Mouse (Mus musculus) adrenal gland (tissue): Measurements from ENCODE around the gene Rab6b.
"Not testable (repeated sequence)": the region's sequence is repeated elsewhere in the genome, so short reads cannot be mapped to it uniquely, and the experiment has no call there.

Experiments used
- intact Hi-C: fragments of 180-260 bp; cut with DNase I; formaldehyde crosslinking; loops from one replicate; pipeline ENCODE4 v1.15.1; 2025

Rab6b gene

DNA sequence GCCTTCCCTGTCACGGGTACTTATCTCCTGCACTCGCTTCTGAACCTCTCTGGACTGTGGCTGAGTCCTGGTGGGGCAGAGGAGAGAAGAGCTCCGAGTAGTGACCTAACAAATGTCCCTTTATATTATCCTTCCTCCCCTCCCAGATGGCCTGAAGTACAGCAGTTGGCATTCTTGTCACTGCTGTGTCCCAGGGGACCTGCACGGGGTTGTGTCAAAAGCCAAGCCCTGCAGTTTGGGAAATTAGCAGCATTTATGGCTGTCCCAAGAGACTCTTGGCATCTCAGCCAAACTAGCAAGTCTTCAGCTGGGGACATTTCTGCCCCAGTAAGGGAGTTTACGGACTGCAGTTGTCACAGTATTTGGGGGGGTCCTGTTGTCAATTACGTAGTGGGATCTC lies 27.9 kb downstream of the Rab6b start:
- intact Hi-C loops, result no loop called here

DNA sequence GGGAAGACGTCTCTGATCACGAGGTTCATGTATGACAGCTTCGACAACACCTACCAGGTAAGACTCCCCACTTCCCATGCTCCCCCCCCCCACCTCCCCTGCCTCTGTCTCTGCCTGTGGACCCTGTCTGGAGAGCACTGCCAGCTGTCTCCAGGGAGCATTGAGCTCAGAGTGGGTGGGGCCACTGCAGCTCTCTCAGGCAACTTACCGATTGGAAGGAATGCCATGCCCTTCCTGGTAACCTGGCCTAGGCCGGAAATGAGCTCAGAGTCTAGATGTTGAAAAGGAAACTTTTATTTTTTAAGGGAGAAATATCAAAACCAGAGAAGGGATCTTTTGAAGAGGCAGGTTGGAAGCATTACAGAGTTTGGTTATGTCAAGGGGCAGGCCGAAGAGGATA lies 28.8 kb downstream of the Rab6b start:
- intact Hi-C loops, result no loop called here

DNA sequence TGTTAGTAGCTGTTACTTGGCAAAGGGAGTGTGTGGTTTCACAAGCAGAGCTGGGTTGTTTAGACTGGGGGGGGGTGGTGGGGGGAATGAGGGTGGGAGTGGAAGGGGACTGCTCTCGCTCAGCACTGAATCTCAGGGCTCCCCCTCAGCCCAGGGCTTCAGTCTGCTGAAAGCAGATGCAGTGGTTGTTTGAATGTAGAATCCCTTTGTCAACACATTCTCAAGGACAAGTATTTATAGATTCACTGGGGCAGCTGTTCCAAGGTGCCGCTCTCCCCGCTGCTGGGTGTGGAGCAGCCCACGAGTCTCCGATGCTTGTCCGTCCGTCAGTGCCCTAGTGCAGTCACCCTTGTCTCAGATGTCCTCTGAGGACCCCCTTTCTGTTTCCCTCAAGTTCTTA lies 29.7 kb downstream of the Rab6b start:
- intact Hi-C loops, result no loop called here

DNA sequence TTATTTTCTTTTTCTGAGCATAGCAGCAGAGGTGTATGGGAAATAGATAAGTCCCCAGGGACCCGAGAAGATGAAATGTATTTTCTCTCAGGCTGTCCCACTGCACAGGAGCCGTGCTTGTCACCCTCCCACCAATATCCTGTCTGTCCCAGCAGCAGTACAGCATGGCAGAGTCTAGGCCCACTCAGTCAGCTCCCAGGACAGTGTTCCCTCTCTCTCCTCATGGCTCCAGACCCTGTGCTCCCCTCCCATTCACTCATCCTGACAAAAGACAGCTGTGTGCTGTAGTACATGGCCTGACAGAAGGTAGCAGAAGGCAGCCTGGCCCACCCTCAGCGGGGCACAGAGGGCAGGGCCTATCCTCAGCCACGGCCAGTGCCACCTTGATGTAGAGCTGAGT lies 32.3 kb downstream of the Rab6b start:
- intact Hi-C loops, result no loop called here

DNA sequence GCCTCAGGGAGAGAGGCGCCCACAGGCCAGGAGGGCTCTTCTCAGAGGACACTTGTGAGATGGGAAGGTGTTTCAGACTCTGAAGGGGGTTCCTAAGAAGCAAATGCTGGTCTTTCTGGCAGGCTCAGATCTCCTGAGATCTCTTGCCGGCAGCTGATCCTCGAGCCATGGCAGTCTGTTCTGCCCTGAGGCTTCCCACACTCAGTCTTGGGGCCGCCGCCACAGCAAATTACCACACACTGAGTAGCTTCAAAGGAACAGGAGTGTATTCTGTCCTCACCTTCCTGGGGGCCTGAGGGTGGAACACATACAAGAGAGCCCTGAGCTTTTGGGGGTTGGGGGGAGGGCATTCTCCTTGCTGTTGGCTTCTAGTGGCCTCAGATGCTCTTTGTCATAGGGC lies 33.8 kb downstream of the Rab6b start:
- intact Hi-C loops, result no loop called here

DNA sequence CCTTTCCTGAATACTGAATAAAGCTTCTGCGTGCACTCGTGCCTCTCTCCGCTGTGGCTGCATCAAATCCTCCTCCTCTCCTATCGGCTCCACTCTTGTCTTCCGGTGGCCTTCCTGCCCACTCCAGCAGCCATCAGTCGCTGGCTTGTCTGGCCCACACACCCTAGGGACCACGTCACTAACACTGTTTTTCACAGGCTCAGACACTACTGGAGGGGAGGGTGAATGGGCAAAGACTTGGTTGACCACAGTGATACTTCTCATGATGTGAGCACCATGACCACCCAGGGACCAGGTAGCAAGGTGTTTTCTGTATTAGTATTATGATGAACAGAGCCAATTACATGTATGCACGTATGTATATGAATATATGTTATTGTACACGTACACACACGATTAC lies 34.7 kb downstream of the Rab6b start:
- intact Hi-C loops, result no loop called here

DNA sequence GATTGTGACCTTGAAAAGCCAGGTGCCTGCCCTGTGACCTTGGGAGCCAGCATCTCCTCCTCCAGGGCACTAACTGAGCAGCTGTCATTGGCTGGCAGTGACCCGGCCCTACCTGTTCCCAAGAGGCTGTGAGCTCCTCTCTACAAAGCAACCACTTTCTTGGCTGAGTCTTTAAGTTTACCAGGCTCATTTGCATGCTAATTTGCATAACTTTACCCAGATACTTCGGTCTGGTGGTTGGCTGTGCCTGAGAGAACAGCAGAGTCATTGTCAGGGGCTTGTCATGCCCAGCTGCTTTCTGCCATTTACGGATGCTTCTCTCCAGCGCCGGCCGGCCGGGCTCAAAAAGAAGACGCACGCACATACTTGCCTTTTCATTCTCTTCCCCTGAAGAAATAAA lies 35.1 kb downstream of the Rab6b start:
- intact Hi-C loops, result no loop called here

DNA sequence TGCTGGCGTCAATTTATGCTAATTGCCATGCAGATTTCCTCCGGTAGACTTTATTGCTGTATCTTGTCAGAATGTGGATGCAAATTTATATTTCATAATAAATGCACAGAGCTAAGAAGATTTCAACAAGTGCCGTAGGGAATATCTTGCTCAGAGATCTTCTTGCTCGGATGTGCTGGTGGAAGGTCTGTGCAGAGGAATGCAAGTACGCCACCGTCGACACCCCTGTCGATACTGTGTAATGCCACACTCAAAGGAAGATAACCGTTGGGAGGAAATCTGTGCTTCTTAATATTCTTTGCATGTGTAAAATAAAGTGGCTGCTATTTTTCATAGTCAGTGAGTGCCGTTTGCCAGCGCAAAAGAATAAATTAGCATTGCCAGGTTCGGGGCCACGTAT lies 35.5 kb downstream of the Rab6b start:
- intact Hi-C loops, result no loop called here

DNA sequence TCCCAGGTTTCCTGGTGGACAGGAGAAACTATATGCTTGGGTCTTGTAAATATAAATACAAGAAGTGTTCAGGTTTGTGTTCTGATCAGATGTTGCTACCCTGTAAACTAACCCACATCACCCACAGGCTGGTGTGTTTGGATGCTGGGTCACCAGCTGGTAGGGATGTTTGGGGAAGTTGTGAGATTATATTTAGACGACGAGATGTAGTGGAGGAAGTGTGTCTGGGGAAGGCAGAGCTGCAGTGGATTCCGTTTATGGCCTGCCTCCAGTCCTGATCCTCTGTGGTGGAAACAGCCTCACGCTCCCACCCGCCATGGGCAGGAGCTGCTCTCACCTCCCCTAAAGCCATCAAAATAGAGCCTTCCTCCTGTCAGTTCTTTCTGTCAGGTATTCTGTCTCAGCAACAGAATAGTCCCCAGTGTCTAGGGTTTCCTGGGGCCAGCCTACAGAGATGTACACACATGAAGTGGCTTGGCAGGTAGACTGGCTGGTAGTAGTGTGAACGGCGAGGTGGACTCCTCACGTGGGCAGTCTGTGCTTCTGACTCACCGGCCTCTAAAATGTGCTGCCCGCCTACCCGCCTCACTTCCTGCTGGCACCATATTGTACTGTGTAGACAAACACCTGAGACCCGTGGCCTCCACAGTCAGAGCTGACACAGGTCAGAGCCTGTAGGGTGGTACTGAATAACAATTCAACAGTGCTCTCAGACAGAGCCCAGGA lies 37.6 kb downstream of the Rab6b start:
- intact Hi-C loops, result no loop called here

DNA sequence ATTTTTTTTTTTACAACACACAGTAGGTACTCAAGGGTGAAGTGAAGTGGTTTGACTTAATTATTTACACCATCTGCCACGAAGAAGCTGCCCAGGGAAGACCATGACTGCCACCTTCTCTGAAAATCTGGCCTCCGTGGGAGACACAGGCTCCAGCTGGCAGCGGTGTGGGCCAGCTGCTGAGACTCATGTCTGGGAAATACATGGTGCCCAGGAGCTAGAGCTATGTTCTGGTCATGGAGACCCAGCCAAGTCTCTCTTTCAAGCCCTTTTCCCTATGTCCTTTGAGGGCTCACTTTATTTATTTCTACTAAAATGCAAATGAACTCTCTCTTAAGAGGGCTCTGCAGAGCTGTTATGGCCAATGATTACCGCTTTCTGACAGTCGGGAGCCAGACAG lies 41.7 kb downstream of the Rab6b start:
- intact Hi-C loops, result no loop called here

DNA sequence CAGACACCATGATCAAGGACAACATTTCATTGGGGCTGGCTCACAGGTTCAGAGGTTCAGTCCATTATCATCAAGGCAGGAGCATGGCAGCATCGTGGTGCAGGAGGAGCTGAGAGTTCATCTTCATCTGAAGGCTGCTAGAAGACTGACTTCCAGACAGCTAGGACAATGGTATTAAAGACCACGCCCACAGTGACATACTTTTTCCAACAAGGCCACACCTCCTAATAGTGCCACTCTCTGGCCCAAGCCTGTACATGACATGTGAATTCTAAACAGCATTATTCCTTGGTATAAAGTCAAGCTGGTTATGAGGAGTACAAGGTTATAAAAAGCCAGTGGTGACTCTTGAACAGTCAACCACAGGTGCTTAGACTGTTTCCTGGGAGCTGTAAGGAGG lies 43.0 kb downstream of the Rab6b start:
- intact Hi-C loops, result no loop called here

DNA sequence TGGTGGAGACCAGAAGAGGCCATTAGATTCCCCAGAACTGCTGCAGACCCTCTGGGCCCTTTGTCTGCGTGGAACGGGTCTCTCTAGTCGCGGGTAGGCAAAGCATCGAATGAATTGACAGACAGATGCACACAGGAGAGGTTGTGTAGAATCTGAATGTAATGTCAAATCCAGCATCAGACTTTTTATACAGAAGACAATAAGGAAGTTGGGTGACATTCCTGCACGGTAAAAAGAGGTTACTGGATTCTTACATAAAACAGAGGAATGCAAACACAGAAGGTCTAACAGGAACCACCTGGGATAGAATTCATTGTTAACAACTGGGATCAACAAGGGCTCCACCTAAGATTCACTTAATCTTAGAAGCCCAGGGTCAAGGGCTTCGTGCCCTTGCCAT lies 43.6 kb downstream of the Rab6b start:
- intact Hi-C loops, result not testable (repeated sequence)

DNA sequence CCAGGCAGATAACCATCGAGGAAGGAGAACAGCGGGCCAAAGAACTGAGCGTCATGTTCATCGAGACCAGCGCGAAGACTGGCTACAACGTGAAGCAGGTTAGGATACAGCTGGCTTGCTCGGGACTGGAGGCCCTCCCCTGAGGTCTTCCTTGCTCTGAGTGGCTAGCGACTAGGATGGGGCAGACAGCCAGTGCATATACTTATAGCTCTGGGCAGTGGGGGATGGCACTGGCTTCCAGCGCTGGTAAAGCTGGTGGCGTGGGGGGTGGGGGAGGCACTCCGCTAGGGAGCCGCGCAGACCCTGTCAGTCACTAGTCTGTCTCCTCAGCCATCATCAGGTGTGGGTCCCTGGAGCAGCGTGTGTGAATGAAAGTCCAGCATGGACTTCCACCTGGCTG lies 52.2 kb downstream of the Rab6b start:
- intact Hi-C loops, result no loop called here

DNA sequence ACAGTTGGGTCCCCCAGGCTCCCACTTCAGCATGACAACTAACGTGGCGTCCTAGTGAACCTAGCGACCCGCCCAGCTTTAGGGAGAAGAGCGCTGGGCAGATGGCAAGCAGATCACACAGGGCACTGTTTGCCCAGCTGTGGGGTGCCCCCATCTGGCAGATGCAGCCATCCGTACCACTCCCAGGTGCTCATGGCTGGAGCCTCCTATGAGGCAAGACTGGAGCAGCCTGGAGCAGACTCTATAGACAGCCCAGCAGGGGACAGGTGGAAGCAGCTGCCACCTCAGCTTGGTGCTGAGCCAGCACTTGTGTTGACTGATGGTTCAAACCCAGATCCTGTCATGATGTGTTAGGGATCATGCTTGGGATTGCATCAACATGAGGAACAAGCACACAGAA lies 56.5 kb downstream of the Rab6b start:
- intact Hi-C loops, result no loop called here

DNA sequence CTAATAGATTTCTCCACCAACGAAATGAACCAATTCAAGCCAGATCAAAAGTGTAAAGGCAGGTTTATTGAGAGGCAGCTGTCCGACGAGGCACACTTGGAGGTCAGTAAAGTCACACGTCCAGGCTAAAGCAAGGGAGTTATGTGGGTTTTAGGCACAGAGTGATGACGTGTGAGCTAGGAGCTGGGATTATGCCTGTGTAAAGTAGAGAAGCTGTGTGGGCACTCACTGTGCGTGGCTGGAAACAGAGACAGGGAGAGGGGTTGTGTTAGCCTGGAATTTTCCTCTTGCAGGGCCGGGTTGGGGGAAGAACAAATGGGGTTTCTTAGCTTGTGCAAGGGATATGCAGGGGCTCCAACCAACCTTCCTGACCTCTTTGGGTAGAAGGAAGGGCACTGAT lies 57.2 kb downstream of the Rab6b start:
- intact Hi-C loops, result no loop called here

DNA sequence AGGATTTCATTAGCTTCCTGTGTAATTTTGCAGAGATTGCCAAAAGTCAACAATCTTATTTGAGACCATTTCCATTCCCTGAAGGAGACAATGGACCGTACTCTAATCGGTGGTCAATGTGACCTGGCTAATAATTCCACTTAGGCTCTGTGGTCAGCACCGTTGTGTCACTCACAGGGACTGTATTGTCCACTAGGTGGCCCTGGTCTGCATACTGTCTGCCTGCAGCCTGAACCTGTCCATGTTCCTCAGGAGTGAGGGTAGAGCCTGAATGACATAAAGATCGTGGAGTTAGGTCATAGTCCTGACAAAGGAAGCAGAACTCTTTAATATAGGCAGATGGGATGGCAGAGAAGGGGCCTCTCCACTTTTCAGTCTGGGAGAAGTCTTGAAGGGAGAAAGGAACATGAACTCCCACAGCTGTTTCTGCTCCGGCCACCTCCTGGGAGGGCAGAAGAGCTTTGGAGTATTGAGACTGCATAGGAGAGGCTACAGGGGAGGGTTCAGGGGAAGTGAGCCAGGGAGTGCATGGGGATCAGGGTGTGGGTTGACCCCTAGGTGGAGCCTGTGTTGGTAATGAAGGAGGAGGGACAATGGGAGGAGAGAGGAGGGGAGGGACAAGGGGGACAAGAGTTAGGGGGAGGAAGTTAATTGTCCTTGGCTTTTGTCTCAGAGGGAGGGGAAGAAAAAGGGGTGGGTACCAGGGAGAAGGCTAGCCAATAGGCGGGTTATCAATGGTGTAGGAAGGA lies 63.4 kb downstream of the Rab6b start:
- intact Hi-C loops, result no loop called here

DNA sequence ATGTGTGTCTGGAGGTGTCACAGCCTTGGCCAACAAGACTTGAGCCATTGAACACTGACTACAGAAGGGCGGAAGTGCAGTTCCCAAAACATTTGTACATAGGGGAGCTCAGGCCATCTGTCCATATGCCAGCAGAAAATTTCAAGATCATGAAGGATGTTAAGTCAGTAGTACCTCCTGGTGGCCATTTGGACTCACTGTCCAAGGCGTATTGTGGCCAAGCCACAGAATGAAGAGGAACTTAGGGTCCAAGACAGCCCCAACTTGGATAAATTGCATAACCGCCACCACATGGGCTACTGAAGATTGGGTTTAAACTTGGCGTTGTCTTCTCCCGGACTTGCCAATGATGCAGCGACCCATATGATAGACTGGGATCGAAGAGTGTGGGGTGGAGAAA lies 64.1 kb downstream of the Rab6b start:
- intact Hi-C loops, result no loop called here

DNA sequence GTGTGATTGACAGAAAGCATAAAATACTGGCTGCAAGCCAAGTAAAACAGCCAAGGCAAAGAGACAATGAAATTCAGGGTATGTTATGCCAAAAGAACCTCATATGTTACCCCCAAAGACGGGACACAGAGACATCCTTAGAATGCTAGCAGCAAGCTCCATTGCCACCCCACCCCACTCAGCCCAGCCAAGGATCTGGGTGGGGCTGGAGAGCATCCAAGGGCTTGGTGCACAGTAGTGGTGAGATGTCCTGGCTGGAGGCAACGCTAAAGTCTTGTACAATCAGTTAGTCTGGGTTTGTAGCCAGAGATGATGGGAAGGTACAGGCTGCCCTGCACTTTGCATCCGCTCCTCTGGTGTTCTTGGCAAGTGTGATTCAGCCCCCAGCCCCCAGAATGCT lies 68.7 kb downstream of the Rab6b start:
- intact Hi-C loops, result no loop called here

DNA sequence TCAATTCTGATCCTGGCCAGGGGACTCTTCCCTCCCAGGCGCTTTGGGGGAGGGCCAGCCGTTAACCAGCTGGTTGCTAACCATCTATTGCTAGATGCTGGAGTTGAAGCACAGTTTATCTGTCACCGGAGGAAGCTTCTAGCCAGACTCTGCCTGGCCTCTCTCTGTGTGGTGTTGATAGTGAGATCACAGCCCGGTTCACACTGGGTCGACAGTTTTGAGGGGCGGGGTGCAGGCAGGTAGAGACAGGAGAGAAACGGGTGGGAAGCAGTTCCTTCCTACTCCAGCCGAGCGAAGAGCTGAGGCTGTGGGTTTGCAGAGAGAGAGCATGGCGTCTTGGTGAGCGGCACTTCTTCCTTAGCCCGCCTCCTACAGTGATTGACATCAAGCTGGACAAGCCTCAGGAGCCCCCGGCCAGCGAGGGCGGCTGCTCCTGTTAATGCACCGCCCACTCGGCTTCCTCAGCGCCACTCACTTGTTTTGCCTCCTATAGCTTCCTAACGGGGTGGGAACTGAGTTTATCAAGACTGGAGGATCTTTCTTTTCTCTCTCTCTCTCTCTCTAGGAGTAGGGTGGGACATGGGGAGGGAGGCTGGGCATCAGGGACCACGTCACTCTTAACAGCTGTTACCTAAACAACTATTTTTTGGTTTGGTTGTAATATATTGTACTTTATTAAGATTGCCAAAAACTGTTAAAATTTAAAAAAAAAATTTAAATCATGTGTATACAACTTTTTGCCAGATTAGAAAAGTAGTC lies 69.4 kb downstream of the Rab6b start:
- intact Hi-C loops, result no loop called here

DNA sequence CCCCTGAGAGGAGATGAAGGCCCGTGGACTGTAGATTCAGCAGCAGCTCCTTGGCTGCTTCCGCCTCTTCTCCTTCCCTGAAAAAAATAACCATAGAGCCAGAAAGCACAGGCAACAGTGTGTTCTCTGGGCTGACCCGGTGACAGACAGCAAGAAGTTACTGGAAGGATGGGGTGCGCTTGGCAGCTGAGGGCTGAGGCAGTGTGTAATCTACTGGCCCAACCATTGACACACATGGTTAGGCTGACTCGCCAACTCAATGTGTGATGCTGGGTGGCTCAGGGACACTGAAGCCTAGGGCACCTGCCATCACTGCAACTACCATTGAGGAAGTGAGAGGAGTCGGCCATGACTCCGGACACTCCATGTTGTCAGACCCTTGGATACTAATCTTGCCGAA lies 70.3 kb downstream of the Rab6b start:
- intact Hi-C loops, result no loop called here

DNA sequence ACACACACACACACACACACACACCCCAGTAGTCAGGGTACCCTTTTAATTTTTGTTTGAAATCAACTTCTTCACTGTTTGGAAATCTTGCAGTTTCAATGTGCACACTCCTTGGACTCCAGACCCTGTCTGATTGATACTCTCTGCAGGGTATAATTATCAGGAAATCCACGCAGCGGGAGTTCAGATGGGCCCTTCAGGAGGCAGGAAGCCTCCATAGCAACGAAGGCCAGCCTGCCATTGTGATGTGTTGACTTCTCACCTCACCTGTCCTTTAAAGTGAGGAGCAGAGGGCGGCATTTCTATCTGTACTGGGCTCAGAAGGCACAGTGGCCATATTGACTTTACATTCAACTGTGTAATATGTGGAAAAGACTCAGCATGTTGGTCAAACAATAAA lies 73.3 kb downstream of the Rab6b start:
- intact Hi-C loops, result no loop called here

DNA sequence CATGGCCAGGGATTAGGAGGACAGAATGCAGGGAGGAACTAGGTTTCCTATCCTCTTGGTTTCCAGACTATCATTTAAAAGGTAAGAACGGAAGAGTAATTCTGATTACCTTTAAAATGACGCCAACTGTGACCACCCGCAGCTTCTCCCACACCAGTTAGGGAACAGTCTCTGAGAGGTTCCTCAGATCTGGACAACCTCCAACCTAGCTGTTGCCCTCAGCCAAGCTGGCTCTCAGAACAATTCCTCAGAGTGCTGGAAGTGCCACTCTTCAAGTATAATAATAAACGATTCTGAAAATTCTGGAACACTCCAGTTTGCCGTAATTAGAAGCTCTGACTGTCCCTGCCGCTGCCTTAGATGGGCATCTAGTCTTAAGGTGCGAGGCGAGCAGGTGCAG lies 74.4 kb downstream of the Rab6b start:
- intact Hi-C loops, result no loop called here

DNA sequence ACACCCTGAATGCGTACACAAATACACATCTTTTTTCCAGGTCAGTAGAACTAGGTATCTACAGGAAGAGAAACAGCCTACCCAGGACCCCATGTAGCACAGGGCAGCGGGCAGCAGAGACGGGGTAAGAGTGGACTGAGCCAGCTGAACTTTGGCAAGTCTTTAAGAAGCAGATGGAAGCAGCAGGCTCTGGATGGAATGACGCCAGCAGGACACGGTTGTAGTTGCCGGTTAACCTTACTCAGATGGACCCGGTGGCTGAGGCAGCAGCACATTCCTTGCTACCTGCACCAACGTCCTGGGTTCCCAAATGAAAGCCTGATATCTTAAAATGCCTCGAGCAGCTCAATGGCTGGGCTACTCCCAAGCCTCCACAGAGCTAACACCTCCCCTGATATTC lies 75.2 kb downstream of the Rab6b start:
- intact Hi-C loops, result no loop called here
